Mouse (Mus musculus) right cerebral cortex, adult 18-20 months (tissue): ENCODE data around the gene Ephb2.

Source experiments
- DNase-seq: peaks from one replicate; pipeline ENCODE4 v3.0.0; 2022; ENCODE audit warnings: mixed read lengths

The Ephb2 gene

DNA sequence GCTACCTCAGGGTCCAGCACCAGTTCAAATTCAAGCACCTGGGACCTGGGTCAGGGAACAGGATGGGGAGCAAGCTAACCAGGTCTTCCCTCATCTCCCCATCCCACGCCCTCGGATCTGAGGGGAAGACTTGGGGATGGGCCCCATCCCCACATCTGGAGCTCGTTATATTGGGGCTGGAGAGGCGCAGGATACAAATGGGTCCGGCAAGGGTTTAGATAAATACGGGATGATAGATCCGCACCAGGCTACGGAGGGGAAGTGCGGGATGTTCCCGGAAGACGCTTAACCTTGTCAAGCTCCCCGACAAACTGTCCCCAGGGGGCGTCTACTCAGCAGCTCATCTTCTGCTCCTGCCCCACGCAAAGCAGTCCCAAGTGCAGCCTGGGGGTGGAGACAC, 35.4 kb downstream of the Ephb2 start:
- no peak for DNase-seq

DNA sequence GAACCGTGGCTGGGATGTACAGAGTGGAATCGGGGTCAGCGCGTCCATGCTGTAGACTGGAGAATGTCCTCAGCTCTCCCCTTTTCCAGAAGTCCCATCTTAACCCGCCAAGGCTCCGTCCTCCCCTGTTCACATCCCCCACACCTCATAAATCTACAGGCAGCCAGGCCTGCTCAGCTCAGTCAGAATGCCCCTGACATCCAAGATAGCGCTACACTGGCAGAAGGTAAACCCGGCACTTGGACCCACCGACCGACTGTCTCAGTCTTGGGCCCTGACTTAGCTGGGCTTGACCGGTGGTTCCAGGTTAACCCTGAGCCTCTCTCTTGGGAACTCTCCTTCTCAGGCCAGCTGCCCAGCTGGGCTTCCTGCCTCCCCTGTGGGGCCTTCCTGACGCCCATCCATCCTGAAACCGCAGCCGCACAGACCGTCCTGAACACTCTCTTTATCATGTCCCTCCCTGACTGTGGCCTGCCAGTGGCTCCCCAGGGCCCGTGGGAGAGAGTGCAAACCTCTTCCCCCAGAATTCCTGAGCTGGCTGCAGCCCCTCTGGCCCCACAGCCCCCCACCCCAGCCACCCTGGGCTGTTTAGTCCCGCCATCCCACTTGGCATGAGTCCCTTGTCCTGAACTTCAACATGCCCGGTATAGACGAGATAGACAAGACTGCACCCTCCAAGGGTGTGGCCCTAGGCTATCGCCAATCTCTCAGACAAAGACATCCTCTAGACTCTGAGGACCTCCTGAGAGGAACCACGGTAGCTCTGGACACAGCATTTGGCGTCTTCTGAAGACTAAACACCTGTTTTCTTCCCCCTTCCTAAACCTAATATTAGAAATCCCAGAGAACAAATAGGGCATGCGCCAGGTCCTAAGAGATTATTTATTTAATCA, 37.9 kb downstream of the Ephb2 start:
- no peak for DNase-seq

DNA sequence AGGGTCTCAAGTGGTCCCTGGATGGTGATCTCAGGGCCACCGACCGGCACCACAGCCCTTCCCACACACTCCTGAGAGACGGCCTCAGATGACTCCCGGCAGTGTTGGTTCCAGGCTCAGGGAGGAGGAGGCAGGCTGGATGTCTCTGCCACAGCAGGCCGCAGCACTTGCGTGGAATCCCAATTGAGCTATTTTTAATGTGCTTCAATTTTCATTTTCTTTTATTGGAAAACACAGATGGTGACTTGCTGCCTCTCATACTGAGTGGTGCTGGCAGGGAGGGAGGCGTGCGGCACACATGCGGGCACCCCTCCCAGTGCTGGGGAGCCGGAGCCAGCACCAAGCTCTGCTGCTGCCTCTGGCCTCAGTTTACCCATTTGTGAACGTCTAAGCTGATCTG, 42.5 kb downstream of the Ephb2 start:
- peak; percentile 85 for DNase-seq

DNA sequence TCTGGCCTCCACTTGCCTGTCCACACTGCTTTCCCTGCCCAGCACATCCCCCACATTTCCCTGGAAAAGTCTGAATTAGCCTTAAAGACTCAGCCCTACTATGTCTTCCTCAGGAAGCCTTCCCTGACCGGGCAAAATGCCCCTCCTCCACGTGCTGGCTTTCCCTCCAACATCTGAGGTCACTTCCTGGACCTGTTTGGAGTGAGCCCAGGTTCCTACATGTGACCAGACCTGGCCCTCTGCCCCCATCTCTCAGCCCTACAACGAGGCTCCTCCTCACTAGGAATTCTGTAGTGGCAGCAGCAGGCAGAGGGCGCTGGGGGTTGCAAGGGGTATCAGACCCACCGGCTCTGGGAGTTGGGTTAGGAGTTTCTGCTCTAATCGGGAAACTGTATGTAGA, 46.0 kb downstream of the Ephb2 start:
- DNase-seq: no peak

DNA sequence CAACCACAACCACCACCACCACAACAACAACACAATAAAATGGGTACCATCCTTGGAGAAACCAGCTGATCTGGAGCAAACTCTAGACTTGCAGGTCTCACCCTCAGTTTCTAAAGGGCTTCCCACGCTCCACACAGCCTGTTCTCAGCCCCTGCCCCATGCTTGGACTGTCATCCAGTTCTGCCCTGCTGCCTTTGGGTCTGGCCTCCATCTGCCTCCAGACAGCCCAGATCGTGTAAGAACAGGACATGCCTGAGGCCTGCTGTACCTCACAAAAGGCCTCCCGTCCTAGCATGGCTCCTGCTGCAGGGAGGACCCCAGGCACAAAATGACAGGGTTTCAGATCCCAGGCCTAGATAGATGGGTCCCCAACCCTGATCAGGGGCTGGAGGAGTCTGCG, 48.4 kb downstream of the Ephb2 start:
- DNase-seq: no peak

DNA sequence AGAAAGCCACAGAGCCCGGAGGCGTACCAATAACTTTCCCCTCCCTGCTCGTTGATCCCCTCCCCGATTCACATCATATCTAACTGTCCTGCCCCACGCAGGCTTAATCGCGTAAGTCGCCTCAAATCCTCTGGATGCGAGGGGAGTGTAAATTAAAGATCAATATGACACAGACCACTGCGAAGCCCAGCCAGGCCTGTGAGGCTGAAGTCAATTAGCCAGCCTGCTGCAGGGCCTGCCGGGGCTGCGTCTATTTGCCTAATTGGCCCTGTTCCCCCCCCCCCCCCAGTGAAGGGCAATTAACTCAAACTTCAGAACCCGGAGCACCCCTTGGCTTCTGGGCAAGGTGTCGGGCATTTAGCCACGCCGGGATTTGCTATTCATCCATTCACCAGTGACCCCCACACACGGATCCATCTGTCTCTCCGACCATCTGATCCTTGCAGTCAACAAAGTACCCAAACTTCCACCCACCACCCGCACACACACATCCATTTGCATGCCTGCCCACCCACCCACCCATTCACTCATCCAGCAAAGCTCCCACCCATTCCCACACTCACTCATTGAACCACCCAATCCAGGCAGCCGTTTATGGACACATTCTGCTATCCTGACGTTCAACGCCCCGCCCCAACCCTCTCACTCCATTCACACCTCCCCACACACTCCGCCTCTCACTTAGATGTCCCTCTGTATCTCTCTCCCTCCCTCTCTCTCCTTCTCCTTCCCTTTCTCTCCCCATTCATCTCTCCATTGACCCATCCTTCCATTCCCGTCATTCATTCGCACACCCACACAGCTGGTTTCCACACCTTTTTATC, 49.1 kb downstream of the Ephb2 start:
- DNase-seq: peak; percentile 68

DNA sequence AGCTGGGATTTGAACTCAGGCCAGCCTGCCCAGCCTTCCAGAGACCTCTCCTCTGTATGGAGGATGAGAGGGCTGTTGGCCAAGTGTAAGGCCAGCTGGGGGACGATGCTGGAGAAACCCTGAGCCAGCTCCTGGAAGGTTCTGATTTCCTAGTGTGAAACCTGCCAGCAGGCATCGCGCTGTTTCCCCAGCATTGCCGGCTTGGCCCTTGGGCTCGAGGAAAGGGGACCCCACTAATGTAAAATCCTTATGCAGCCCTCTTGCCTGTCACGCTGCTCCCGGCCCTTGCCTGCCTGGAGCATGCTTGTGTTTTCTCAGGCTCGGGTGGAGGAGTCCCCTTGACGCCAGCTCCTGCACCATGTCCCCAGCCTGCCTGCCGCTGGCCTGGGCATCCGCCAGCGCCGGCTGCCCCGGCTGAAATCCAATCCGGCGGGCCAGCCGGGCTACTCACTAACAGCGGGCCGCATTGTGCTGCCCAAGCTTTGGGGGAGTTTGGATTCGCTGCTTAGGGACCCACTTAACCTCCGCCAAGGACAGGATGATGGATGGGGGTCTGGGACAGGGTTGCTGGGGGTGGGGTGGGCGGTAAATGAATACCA, 52.1 kb downstream of the Ephb2 start:
- DNase-seq: peak; percentile 37

DNA sequence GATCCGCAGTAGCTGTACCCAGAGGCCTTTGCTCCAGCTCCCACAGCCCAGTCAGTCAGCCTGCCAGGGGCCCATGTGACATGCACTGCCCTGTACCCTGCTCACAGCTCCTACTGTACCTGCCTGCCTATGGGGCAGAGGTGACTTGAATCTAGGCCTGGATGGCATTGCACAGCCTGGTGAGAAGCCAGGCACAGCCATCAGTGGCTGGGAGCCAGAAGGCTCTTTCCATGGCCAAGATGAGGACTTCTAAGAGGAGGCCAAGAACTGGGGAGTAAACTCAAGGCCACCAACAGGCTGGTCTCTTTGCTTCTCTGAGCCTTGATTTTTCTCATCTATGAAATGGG, 53.2 kb downstream of the Ephb2 start:
- DNase-seq: no peak

DNA sequence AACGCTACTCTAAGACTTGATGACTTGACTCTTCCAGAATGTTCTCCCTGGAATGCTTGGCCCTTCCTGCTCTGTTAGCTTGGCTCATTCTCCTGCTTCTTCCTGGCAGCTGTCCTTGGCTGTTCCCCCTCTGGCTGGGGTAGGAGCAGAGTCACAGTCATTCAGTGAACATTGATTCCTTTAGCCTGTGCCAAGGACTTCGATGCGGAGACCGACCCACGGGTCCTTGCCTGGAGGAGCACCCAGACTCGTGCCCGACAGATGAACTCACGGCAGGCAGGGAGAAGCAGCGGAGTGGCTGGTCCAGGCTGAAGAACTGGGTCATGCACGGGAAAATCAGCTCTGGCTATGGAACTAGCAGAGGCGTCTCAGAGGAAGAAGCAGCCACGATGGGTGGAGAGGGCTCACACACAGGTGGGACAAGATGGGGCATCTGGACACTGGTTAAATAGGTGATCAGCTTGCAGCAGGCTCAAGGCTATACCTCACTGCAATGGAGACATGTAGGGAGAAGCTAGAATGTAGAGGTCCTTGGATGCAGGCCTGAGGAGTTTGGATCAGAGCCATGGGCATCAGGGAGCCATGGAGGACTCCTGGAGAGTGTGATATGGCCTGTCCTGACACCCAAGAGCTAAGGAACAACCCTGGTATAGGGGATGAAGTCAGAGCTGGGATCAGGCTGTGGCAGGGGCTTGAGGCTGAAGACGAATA, 53.8 kb downstream of the Ephb2 start:
- DNase-seq: peak; percentile 39

DNA sequence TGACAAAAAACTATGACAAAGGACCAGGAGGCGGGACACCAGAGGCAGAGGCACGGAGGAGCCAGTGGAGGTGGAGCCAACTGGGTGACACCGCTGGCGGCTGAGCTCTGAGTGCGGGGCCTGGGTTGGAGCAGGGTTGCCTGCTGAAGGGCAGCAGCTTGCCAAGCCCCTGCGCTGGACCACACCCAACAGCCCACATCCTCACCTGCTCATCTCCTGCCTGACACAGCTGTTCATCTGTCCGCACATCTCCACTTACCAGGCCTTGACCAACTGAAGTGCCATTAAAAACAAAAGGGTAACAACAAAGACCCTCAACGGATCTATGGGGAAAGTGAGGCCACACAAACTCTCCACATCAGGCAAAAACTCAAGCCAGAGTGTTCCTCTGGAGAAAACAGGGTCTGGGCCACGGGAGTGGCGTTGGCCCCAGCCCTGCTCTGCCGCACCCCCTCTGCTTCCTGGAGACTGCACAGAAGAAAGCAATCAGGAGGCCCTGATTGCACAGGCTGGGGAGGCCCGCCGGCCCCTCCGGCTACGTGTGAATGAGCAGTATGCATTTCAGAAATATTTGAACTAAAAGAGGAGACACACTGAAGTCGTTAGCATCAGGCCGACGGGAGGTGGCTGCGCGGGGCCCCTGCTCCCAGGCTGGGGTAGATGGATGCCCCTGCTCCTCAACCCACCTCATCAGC, 55.4 kb downstream of the Ephb2 start:
- DNase-seq: no peak

DNA sequence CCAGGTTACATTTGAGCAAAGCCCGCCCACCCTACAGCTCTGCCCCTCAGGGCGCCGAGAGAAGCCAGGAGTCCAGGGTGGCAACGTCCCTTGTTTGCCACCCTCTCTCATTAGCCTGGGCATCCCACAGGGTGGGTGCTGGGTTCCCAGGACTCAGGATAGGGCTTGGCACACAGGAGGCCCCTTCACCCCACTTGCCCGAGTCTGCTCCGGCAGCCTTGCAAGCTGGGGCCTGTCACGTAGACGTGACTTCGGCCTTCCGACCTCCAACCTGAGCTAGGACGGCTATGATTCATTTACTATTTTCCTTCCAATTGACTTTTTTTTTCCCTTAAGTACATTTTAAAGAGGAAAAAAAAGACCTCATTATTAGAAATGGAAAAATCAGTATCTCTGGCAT, 56.6 kb downstream of the Ephb2 start:
- no peak for DNase-seq

DNA sequence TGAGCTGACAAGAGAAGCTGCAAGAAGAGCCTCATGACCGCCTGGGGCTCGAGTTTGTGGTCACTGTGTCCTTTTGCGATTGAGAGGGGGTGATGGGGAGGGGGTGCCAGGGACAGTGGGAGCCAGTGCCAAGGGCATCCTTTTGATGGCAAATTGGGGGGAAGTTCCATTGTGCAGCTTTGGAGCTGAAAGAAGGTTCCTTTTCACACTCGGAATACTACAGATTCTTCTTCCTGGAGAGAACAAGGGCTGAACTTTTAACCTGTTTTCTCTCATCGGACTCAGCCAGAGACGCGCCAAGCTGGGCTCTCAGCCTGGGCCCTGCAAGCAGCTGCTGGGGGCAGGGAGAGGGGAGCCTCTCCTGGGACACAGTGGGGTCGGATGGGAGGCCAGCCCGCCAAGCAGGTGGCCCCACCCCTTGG, 59.3 kb downstream of the Ephb2 start:
- DNase-seq: no peak

DNA sequence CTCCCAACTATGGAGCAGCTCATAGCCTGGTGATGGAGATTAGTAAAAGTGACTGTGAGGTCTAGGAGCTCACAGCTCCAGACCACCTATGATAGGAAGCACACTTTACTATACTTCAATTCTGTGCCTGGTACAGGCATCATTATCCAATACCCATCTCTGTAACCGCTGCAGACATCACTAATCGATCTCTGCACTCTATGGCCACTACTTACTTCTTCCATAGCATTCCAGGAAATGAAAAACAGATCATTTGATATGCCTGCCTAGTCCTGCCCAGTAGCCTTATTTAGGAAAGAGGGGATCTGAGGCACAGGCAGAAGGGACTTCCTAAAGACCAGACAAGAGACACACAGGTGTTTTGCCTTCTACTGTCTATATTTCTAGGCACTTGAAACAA, 59.9 kb downstream of the Ephb2 start:
- no peak for DNase-seq

DNA sequence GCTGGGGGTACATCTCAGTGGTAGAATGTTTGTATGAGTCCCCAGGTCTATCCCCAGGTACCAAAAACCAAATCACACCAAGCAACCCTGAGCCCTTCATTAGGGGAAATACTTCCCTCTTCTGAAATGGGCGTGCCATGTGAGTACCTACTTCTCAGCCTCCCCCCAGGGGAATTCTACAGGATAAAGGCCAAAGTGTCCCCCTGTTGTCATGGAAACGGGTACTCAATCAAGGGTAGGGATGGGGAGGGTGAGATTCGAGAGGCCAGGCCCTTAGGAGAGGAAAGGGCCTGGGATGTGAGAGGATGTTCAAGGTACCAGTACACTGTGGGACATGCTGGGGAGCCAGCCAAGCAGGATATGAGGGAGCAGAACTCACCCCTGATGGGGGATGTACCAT, 61.6 kb downstream of the Ephb2 start:
- no peak for DNase-seq

DNA sequence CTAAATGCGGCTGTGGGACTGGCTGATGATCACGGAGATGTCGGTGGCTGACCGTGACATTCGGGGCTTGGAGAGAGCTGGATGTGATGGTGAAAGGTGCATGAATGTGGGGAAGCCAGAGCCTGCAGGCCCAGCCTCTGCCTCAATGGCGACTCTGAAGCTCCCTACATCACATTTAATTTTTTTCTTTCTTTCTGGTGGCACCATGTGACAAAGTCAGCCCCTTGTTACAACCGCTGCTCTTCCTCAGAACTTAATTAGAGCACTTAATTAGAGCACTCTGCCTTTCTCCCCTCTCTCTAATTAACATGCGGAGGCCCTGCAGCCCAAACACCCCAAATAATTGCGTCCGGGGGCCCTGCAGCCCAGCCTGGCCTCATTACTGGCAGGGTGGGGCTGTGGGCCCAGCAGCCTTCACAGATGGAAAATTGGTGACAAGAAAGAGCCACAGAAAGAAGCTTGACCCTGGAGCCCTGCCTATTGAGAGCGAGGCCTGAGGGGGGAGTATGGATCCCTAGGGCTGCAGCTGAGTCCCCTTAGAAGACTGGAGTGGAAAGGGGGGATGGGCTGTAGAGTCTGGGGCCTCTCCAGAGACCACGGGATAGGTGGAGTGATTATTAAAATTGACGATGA, 62.7 kb downstream of the Ephb2 start:
- DNase-seq: no peak

DNA sequence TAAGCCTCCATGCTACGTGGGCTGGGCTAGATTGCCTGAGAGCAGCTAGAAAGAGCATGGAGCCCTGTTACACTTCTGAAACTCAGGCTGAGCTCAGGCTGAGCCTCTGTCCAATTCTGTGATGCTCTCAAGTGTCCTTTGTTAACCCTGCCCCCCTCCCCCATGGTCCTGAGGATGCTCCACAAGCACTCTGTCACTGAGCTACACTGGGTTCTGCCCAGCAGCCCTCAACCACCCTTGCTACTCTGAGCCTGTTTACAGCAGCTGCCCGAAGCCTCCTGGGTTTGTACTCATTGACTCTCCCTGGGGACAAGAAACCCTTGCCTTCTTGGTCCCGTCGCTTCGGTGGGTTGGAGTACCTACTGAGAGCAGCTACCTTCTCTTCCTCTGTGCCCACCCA, 63.5 kb downstream of the Ephb2 start:
- DNase-seq: no peak

DNA sequence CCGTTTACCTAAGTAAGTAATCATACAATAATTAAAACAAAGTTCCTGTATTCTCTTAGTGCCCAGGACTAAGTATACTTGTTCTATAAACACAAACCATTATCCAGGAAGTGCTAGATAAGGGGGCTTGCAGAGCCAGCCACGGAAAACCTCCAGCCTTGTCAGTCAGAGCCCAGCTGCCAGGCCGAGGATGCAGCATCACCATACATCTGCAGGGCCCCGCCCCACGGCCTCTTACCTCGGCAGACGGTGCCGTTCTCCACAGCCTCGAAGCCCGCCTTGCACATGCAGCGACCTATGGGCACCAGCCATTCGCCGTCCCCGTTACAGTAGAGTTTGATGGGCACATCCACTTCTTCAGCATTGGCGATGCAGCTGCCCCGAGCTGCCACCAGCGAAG, 65.1 kb downstream of the Ephb2 start:
- DNase-seq: no peak

DNA sequence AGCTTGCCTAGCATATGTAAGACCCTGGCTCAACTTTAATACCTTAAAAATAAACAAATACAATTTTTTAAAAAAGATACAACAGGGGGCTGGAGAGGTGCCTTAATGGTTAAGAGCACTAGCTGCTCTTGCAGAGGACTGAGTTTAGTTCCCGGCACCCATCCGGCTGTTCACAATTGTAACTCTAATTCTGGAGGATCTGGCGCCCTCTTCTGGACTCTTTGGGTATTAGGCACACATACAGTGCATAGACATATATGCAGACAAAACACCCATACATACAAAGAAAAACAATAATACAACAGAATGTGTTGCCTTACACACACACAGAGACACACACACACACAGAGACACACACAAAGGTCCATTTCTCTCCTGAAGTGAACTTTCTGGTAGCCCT, 67.3 kb downstream of the Ephb2 start:
- no peak for DNase-seq

DNA sequence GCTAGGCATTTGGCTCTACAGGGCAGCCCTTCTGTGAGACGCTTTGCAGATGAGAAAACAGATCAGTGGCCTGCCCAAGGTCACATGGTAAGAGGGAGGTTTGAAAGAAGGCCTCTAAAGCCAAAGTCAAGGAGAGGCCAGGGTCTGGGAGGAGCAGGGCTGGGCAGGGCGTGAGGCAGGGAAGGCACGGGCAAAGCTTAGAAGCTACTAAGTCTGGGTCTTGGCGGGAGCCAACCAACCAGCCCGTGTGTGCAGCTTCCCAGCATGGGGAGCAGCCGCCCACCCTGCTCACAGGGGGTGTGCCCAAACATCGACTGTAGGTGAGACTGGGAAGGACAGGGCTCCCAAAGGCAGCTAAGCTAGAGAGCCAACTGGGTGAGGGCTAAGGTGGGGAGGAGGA, 70.7 kb downstream of the Ephb2 start:
- DNase-seq: no peak

DNA sequence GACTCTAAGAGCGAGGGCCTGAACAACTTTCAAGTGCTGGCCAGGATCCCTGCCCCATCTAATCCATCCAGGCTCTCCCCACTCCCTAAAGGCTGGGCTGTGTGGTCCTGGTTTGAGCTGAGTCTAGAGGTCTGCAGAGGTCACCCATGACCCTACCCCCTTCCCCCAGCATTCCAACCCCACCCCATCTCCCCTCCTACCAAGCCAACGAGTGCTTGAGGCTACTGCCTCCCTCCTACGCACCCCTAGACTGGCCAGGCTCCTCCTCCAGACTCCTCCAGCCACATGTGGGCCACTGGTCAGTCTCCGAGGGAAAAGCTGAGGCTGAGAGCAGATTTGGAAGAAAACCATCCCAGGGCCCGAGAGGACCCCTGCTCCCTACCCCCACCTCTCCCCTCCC, 72.4 kb downstream of the Ephb2 start:
- DNase-seq: no peak

DNA sequence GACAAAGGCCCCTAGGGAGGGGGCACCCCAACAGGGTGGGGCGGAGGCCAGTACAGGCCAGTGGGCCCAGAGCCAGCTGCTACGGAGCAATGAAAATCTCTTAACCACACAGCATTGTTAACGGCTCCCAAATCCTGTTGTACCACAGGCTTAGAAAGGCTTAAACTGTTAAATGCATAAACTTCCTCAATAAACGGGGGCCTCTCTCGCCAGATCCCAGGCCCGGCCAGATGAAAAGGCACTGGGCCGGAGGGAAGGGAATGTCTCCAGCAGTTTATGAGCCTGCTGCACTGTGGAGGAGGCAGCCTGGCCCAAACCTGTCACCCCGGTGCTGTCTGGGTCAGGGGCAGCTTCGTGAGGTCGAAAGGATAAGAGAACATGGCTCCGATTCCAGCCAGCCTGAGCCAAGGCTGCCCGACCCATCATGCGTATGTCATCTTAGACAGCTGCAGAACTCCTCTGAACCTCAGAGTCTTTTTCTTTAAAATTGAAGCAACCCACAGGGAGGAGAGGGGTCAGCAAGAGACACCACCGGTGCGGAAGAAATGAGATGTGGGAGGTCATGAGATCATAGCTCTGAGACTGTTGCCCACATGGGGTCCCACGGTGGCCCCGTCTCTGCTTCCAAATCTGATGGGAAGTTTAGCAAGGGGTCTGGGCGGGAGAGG, 73.9 kb downstream of the Ephb2 start:
- no peak for DNase-seq

DNA sequence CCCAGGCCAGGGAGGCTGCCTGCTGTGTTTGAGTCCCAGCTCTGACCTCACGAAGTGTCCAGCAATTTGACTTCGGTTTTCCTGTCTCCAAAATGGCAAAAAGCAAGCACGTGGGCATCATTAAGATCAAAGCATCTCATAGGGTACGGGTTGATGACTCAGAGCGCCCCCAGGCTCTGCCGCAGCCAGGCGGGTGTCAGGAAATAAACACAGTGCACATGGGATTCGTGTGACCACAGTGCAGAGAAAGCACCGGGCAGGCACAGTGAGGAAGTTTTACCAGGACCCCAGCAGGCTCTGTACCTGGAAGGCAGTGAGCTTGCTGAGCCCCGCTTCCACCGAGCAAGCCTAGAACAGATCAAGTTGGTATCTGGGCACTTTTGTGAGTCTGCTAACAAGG, 74.9 kb downstream of the Ephb2 start:
- DNase-seq: no peak
